Mouse (Mus musculus): ENCODE data around the gene Commd6.
"Not testable (repeated sequence)": the region's sequence is repeated elsewhere in the genome, so short reads cannot be mapped to it uniquely, and the experiment has no call there.

The Commd6 gene

DNA sequence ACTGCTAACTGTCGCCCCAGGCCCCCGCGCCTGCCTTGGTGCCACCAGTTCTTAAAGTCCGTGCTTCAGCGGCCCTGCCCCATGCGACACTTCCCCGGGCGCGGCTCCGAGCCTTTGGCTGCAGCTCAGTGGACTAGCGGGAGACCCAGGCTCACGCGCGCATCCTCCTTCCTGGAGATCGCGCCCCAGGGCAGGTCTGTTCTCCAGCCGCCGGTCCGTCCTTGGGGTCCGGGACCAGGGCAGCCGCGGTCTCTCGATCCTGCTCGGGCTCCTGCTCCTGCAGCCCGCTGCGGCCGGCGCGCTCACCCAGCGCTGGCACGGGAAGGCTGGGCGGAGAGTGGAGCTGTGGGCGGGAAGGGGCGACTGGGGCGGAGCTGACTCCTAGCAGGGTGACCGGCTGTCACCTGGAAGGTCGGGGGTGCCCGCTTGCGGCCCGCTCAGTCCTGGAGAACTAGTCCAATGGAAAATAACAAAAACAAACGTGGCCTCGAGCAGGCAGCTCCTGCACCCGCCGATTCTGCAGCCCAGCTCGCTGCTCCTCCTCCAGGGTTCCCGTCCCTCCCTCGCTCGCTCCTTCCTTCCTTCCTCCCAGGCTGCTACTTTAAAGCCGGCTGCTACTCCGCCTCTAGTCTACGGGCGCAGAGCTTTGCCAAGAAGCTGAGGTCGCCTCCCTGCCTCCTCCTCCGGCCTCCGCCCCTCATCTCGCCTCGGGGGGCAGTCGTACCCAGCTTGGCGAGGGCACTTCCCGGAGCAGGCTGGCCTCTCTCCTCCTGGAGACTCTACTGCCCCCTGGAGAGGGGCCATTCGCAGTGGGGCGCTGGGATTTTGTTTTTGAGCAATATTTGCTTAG is 31.7 kb downstream of the Commd6 start, which contains the start of gene Tbc1d4:
TSS of gene Tbc1d4 (minus strand) at position 673 of the 850 bp plus-strand sequence.
- DNase-seq: peak; percentile 91

DNA sequence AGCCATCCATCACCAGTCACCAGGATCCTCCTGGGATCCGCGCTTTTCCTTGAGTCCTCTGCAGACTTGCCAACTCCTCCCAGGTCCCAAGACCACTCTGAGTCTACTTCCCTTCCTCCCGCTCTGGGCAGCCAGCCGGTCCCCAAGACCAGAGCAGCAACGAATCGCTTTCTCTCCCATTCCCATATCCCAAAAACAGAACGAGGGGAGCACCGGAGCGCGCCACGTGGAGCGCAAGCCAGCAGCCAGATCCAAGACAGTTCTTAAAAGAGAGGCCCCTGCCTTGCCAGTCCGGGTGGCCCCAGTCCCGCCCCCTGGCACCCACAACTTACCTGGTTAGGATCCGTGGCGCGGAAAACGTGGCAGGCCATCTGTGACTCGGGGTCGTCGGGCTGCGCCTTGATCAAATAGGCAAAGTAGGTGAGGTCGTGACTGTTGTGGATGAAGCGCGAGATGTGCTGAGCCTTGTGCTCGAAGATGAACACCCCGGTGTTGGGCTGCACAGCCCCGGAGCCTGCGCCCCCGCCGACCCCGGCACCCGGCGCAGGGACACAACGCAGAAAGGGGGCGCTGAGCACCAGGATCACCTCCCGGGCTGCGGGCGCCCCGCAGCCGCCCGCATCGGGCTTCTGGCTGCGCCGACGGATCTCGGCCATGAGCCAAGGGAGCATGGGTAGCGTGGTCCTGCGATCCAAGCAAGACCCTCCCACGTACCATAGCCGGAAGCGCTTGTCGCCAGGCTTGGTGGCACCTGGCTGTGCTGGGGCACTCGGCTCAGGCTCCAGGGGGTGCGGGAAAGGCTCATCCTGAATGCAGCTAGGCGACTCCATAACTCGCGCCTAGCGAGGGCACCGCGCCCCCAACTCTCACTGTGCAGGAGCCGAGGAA is 32.6 kb downstream of the Commd6 start:
- DNase-seq: peak; percentile 31

DNA sequence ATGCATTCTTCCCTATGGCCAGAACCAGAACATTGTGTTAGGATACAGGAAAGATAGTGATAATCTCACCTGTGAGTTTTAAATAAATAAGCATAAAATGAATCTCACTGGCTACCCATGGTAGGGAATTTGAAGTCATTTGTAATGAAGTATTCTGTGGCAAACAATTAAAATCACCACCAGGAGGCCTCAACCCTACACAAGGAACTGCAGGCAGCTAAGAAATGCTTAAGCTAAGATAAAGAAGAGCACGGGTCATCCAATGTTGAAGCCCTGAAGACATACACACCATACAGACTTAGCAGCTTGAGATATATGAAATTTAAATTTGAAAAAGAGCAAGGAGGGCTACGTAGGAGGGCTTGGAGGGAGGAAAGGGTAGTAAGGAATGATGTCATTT is 34.6 kb downstream of the Commd6 start:
- no peak for DNase-seq

DNA sequence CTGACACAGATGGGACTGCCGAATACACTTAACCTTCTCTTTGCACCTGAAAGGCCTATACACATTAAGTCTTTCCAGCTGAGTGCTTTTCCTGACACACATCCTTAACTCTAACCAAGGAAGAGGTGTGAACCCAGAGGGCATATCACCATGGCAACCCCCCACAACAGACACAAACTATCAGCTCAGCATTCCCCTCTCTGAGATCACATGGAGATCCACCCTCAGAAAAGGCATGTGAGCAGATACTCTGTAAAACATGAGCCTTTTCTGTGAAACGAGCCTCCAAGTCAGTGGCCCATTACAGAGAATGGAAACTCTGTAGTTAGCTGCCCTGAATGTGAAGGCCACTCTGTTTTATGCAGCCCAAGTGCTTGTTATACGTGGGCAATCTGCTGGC is 37.6 kb downstream of the Commd6 start:
- DNase-seq: no peak

DNA sequence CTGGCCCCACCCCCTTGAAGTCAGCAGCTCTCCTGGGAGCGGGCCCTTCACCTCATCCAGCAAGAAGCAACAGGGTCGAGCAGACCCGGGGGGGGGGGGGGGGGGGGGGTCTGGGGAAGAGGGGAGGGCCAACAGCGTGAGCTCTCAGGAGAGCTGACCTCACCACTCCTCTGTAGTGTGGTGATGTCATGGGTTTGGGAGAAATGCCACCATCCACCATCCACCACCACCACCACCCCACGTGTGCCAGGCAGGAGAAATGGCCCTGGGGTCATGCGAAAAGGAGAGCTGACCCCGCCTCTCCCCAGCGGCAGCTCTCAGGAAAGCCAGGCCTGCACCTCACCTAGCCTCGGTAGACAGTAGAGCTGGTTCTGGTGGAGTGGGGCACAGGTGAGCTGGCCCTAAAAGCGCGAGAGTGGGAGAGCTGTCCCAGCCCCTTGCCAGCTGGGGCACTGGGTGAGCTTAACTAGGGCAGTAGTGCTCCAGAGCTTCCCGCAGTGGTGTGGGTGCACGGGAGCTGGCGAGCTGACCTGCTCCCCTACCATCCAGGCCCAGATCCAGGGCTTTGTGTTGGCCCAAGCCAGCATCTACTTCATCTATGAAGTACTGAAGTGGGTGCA is 43.3 kb downstream of the Commd6 start:
- DNase-seq: no peak

DNA sequence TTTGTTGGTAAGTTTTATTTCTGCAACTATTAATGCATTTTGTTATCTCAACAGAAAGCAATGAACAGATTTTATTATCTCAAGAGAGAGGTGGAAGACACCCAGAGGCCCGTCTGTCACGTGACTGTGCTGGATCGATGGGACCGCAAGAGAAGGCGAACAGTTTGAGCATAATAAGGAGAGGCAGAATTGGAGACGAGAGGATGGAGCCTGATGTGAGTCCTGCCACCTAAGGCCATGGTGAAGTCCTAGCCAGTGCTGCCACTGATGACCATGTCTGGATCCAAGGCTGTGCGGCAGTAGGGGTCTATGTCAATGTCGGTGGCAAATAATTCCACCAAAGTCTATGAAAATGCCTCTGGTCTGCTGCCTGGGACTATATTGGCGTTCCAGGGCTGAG is 43.8 kb downstream of the Commd6 start:
- DNase-seq: no peak

DNA sequence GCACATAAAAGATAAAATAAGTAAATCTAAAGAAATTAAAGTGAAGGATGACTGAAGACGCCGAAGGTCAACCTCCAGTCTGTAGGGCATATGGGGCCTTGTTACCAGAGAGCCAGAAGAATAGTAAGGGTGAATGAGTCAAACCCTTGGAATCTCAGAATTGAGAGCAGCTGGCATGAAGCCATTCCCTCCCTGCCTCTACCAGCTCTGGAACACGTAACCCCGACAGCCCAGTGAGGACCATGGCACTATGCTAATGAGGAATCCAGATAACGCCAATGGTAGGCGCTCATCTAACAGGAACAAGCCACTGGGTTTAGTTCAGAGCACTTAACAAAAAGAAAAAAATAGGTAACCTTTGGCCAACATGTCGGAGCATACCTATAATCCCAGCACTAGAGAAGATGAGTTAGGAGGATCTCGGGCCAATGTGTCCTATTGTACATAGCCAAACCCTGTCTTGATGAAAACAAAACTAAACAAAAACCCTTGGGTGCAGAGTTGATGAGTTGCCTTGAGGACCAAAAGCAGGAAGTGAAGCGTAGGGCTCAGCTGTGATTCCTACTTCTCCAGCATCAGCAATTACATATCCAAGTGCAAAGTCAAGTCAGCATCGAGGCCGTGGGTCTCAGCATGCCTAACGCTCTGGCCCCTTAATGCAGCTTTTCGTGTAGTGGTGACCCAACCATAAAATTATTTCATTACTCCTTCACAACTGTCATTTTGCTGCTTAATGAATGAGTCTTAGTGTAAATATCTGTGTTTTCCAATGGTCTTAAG is 45.0 kb downstream of the Commd6 start:
- DNase-seq: no peak

DNA sequence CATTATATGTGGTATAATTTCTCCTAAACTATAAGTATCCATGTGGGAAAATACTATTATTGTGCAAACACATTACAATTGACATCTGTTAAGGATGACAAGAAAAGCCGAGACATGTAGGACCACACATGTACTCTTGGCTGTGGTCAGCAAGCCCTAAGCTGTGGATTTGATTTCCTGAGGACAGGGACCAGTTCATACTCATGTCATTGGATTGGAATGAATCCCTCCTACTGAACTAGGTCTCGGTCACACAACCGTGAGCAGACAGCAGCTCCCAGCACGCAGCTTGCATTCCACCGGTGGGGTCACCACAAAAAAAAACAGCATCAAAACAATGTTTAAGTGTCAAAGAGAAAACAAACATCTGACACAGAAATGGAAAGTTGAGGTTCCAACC is 46.5 kb downstream of the Commd6 start:
- DNase-seq: no peak

DNA sequence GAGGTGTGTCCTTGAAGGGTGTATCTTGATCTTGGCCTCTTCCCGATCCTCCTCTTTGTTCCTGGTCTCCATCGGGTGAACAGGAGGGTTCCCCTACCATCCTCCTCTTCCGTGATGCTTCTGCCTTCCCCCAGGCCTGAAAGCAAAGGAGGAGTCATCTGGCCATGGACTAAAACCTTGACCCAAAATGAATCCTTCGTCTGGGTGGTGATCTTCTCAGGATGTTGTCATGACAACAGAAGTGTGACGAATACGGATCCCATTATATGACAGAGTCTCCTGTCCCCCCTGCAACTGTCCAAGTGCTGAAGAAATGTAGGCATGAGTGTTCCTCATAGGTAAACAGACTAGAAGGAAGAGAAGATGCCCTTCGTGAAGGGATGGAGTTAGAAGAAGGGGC is 47.1 kb downstream of the Commd6 start:
- no peak for DNase-seq

DNA sequence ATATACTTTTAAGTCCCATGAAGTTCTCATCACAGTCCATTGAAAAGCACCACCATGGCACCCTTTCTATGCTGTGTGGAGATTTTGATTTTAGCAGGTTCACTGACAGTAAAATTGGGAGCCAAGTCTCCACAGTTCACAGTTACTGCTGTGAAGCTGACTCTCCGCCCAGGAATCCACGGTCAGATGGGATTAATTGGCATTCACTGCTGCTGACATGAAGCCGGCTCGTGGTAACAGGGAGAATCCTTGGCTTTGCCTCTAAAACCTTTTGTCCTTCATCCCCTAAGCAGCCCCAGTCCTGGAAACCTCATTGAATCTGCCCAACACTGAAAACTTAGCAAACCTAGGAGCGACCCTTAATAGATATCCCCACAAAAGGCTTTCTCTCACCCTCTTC is 49.4 kb downstream of the Commd6 start:
- DNase-seq: no peak

DNA sequence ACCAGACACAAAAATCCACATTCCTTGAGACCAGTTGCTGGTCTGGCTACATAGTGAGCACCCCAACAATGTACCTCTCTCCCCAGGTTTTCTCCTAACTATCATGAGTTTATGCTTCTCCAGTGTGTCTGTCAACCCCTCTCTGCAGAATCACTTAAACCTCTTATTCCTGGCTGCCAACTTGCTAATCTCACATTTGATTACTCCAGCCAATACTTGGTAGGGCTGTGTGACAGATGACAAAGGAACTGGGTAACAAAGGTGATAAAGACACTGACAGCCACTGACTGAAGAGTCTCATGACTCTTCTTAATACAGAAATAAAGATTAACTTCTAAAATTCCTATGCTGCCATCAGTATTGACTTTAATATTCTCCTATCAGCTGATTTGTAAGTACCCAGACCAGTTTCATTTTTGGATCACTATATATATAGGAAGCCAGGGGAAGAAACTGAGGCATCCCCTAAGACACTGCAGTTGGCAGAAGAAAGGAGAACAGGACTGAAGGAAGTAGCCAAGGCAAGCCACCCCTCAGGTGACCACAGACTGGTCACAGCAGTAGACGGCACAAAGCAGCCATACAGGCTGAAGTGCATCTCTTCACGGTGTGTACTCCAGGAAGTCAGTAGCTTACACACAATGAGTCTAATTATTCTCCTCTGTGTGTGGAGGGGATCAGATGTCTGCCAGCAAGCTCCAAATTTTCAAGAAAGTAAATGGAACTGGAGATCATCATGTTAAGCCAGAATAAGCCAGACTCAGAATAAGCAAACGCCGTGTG is 52.1 kb downstream of the Commd6 start:
- DNase-seq: not testable (repeated sequence)

DNA sequence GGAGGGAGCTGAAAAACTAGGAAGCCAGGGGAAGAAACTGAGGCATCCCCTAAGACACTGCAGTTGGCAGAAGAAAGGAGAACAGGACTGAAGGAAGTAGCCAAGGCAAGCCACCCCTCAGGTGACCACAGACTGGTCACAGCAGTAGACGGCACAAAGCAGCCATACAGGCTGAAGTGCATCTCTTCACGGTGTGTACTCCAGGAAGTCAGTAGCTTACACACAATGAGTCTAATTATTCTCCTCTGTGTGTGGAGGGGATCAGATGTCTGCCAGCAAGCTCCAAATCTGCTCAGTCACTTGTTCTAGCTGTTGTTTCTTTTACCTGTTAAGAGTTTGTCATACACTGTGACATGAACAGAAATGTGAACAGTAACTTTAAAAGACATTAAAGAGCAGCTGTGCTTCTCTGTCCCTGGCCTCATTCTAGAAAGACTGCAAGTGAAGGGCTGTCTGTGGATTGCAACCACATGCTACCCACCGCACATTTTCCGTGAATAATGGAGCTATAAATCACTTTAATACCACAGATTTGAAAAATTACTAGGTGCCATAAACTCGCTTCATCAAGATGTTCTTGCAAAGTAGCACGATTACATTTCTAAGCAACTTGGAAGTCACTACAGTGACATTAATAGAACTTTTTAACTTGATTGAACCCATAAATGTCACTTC is 53.0 kb downstream of the Commd6 start:
- DNase-seq: not testable (repeated sequence)

DNA sequence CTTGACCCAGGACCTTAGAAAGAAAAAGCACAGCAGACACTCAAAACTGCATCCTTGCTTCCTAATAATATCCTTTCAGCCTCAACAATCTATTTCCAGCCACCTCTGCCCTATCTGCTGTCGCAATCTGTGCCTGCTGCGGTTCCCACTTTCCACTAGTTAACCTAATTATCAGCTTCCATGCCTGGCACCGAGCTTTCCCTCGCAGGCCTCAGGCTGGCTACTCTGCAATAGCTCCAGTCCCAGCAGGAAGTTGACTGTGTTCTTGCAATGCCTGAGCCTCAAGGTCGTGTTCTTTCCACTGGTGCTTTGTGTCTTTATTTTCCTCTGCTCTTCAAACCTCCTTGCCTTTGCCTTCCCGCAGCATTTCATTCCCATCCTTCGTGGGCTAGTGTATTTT is 54.4 kb downstream of the Commd6 start:
- DNase-seq: no peak

Data from lung, postnatal 10 days (tissue).